Mouse (Mus musculus) hindbrain, embryonic 11.5 days (tissue): ENCODE measurements around the gene Nsrp1. TPM values are rescaled to one million over a fixed set of nuclear protein-coding genes. Genes with fewer than 3 reads are reported as not detected.
A peak's percentile ranks its signal among the peaks of the same experiment; 100 is the strongest.

Experiments
- ATAC-seq: fragments of 200-750 bp; cut with Nextera tagmentation; 2 replicates; pipeline ENCODE4 v1.8.0; 2017; ENCODE audit warnings: mild to moderate bottlenecking, moderate TSS enrichment, moderate library complexity; ENCODE audit not compliant: low FRiP score
- DNase-seq: peaks from one replicate; pipeline ENCODE4 v3.0.0-alpha.2; 2015; ENCODE audit warnings: low spot score
- H3K27ac ChIP-seq: fragments of 300-500 bp; sonication (generic); 2 replicates; pipeline ENCODE4 v1.5.1; 2014; ENCODE audit warnings: mild to moderate bottlenecking, low read depth, low read length
- H3K27me3 ChIP-seq: fragments of 300-500 bp; sonication (generic); 2 replicates; pipeline ENCODE4 v1.6.1; 2014; ENCODE audit warnings: mild to moderate bottlenecking, low read length, moderate library complexity, mixed read lengths; ENCODE audit not compliant: control insufficient read depth, insufficient read depth
- H3K36me3 ChIP-seq: fragments of 300-500 bp; sonication (generic); 2 replicates; pipeline ENCODE4 v1.6.1; 2014; ENCODE audit warnings: mild to moderate bottlenecking, low read length, moderate library complexity, mixed read lengths; ENCODE audit not compliant: control insufficient read depth, insufficient read depth
- H3K4me1 ChIP-seq: fragments of 300-500 bp; sonication (generic); replicated peaks from 2 replicates; pipeline ENCODE4 v1.6.1; 2014; ENCODE audit warnings: low read length, mixed read lengths; ENCODE audit not compliant: control insufficient read depth, insufficient read depth
- H3K4me2 ChIP-seq: fragments of 300-500 bp; sonication (generic); replicated peaks from 2 replicates; pipeline ENCODE4 v1.6.1; 2014; ENCODE audit warnings: mild to moderate bottlenecking, low read depth, low read length
- H3K4me3 ChIP-seq: fragments of 300-500 bp; sonication (generic); 2 replicates; pipeline ENCODE4 v1.5.1; 2014; ENCODE audit warnings: low read depth, low read length
- H3K9ac ChIP-seq: fragments of 300-500 bp; sonication (generic); 2 replicates; pipeline ENCODE4 v1.6.1; 2014; ENCODE audit warnings: low read depth, low read length
- H3K9me3 ChIP-seq: fragments of 300-500 bp; sonication (generic); 2 replicates; pipeline ENCODE4 v1.6.1; 2016; ENCODE audit warnings: low read length; ENCODE audit not compliant: control insufficient read depth
- WGBS: fragments of 180-500 bp; shearing (Covaris S2); extraction: QIAGEN DNeasy Blood & Tissue Kit; methylation state at CpG from one replicate; pipeline ENCODE4 v1.1.7; 2014; 5-methylcytosine and 5-hydroxymethylcytosine counted together
- polyA plus RNA-seq: library from polyadenylated mRNA; unstranded; fragments of >200 nt; fragmentation: Nextera tagmentation; extraction: Ambion mirVana; gene quantifications from 2 replicates; pipeline ENCODE4 v1.2.1, GENCODE M21; 2014

Nsrp1 gene
- polyA plus RNA-seq, 1 experiment from 2014 or later: 67.4 TPM

GRCm38 (mm10) chr11:77096581-77096980 lies 18.3 kb upstream of the Nsrp1 start:
- Histone ChIP-seq H3K27me3 (0 out of 2 replicates have a peak, but pooled peaks cover 2% of the 10 kb centered on the region), H3K4me1 (no peaks in the 10 kb centered on the region; the same call in 1 of the 2 replicates), H3K27ac (no peak overlapping the region), H3K4me2 (no peak overlapping the region), H3K9ac (no peak overlapping the region), H3K9me3 (no peaks in the 10 kb centered on the region), H3K4me3 (no peak overlapping the region), H3K36me3 (no peaks in the 10 kb centered on the region)
- no peak for DNase-seq
- no peak for ATAC-seq
- WGBS: 89% methylated on average over 3 of the region's 3 CpGs

GRCm38 (mm10) chr11:77095206-77095605 lies 17.0 kb upstream of the Nsrp1 start:
- Histone ChIP-seq H3K4me3 (no peak overlapping the region), H3K36me3 (no peaks in the 10 kb centered on the region), H3K9me3 (no peaks in the 10 kb centered on the region), H3K9ac (no peak overlapping the region), H3K27ac (no peak overlapping the region), H3K4me1 (no peaks in the 10 kb centered on the region; the same call in 1 of the 2 replicates), H3K27me3 (0 out of 2 replicates have a peak, but pooled peaks cover 2% of the 10 kb centered on the region), H3K4me2 (no peak overlapping the region)
- ATAC-seq (no peak), DNase-seq (no peak)
- 64% methylated on average over 10 of the region's 10 CpGs for whole genome bisulfite sequencing

GRCm38 (mm10) chr11:77094136-77094535 lies 15.9 kb upstream of the Nsrp1 start:
- H3K27ac ChIP-seq: no peak overlapping the region
- H3K4me1 ChIP-seq: no peaks in the 10 kb centered on the region
- no peak overlapping the region for H3K4me3 ChIP-seq
- no peak overlapping the region for H3K9ac ChIP-seq
- WGBS: 76% methylated on average over 8 of the region's 8 CpGs
- no peaks in the 10 kb centered on the region for H3K36me3 ChIP-seq
- H3K9me3 ChIP-seq: no peaks in the 10 kb centered on the region
- no peak overlapping the region for H3K4me2 ChIP-seq
- 0 out of 2 replicates have a peak, but pooled peaks cover under 1% of the 10 kb centered on the region for H3K27me3 ChIP-seq
- DNase-seq: no peak
- no peak for ATAC-seq

GRCm38 (mm10) chr11:77093208-77093607 lies 15.0 kb upstream of the Nsrp1 start:
- Histone ChIP-seq H3K36me3 (no peaks in the 10 kb centered on the region), H3K4me2 (0 out of 2 replicates have a peak overlapping the region, but pooled peaks have one; percentile 1), H3K27ac (no peak overlapping the region), H3K9me3 (no peaks in the 10 kb centered on the region), H3K9ac (no peak overlapping the region), H3K27me3 (no peaks in the 10 kb centered on the region), H3K4me1 (no peaks in the 10 kb centered on the region), H3K4me3 (no peak overlapping the region)
- WGBS: 2% methylated on average over 11 of the region's 11 CpGs
- peak; percentile 66 for DNase-seq
- no peak for ATAC-seq

GRCm38 (mm10) chr11:77089162-77089561 lies 10.9 kb upstream of the Nsrp1 start:
- Histone ChIP-seq H3K4me1 (no peaks in the 10 kb centered on the region), H3K27me3 (no peaks in the 10 kb centered on the region), H3K4me3 (no peak overlapping the region), H3K4me2 (no peak overlapping the region), H3K9me3 (no peaks in the 10 kb centered on the region), H3K27ac (no peak overlapping the region), H3K9ac (no peak overlapping the region), H3K36me3 (no peaks in the 10 kb centered on the region)
- 79% methylated on average over 2 of the region's 2 CpGs for WGBS
- ATAC-seq (no peak), DNase-seq (no peak)

GRCm38 (mm10) chr11:77087004-77087403 lies 8.8 kb upstream of the Nsrp1 start:
- Histone ChIP-seq H3K27ac (no peak overlapping the region), H3K4me3 (no peak overlapping the region), H3K4me1 (no peaks in the 10 kb centered on the region), H3K4me2 (no peak overlapping the region), H3K36me3 (no peaks in the 10 kb centered on the region), H3K27me3 (no peaks in the 10 kb centered on the region), H3K9ac (no peak overlapping the region), H3K9me3 (no peaks in the 10 kb centered on the region)
- no peak for DNase-seq
- ATAC-seq: no peak
- WGBS: 81% methylated on average over 2 of the region's 2 CpGs

GRCm38 (mm10) chr11:77084001-77084682 lies 5.9 kb upstream of the Nsrp1 start:
- no peak for DNase-seq
- ATAC-seq: no peak
- H3K9me3 ChIP-seq: no peaks in the 10 kb centered on the region
- 61% methylated on average over 5 of the region's 5 CpGs for WGBS
- no peaks in the 10 kb centered on the region for H3K27me3 ChIP-seq
- H3K4me1 ChIP-seq: no peaks in the 10 kb centered on the region
- H3K9ac ChIP-seq: no peak overlapping the region
- no peaks in the 10 kb centered on the region for H3K36me3 ChIP-seq
- H3K27ac ChIP-seq: no peak overlapping the region
- H3K4me3 ChIP-seq: no peak overlapping the region
- no peak overlapping the region for H3K4me2 ChIP-seq

- Histone ChIP-seq H3K27me3 (no peaks in the 10 kb centered on the region), H3K9ac (no peak overlapping the region), H3K4me1 (no peaks in the 10 kb centered on the region), H3K9me3 (no peaks in the 10 kb centered on the region), H3K27ac (no peak overlapping the region), H3K4me2 (no peak overlapping the region), H3K4me3 (no peak overlapping the region), H3K36me3 (no peaks in the 10 kb centered on the region)
- DNase-seq: no peak
- ATAC-seq: no peak
- WGBS: 92% methylated on average over 1 of the region's 1 CpGs
Observed at GRCm38 (mm10) chr11:77079361-77079760, 1.1 kb upstream of the Nsrp1 start.

- H3K4me3 ChIP-seq: peak overlapping the region; percentile 91
- no peaks in the 10 kb centered on the region for H3K9me3 ChIP-seq
- no peaks in the 10 kb centered on the region for H3K4me1 ChIP-seq
- H3K27me3 ChIP-seq: no peaks in the 10 kb centered on the region
- ATAC-seq (peak; percentile 40; the same call in 1 of the 2 replicates), DNase-seq (no peak)
- WGBS: 4% methylated on average over 16 of the region's 16 CpGs
- H3K27ac ChIP-seq: peak overlapping the region; percentile 36; the same call in 1 of the 2 replicates
- H3K9ac ChIP-seq: peak overlapping the region; percentile 87
- peak overlapping the region; percentile 85 for H3K4me2 ChIP-seq
- H3K36me3 ChIP-seq: 0 out of 2 replicates have a peak, but pooled peaks cover 4% of the 10 kb centered on the region
Observed at GRCm38 (mm10) chr11:77077792-77078191, 443 bp downstream of the Nsrp1 start.
